Mouse (Mus musculus): Measurements from ENCODE around the gene Sbf2. TPM values are rescaled to one million over a fixed set of nuclear protein-coding genes. Genes with fewer than 3 reads are reported as not detected.
A peak's percentile ranks its signal among the peaks of the same experiment; 100 is the strongest.

Gene Sbf2
- polyA plus RNA-seq, 1 experiment from 2014 or later: 19.3 TPM

GRCm38 (mm10) chr7:110289647-110290046, 325.1 kb downstream of the Sbf2 start:
- H3K36me3 ChIP-seq (ENCODE audit: control insufficient read depth, insufficient read depth): peaks cover 3% of the 10 kb centered on the region; the same call in 1 of the 2 replicates

GRCm38 (mm10) chr7:110288731-110289191, 326.0 kb downstream of the Sbf2 start:
- H3K9ac ChIP-seq (ENCODE audit: low read depth, low read length): no peak overlapping the region
- H3K4me3 ChIP-seq (ENCODE audit: low read depth, low read length): no peak overlapping the region
- no peaks in the 10 kb centered on the region for H3K9me3 ChIP-seq (ENCODE audit: control insufficient read depth)
- TF ChIP-seq CTCF (IDR thresholded peaks at IDR 0.05; ENCODE audit: low read depth): no peak
- peaks cover 3% of the 10 kb centered on the region; the same call in 1 of the 2 replicates for H3K36me3 ChIP-seq (ENCODE audit: control insufficient read depth, insufficient read depth)
- H3K27ac ChIP-seq (ENCODE audit: low read depth, low read length): peak overlapping the region; percentile 35
- H3K4me2 ChIP-seq (replicated peaks; ENCODE audit: low read depth): no peak overlapping the region
- 68% methylated on average over 6 of the region's 6 CpGs for WGBS
- no peaks in the 10 kb centered on the region for H3K27me3 ChIP-seq (replicated peaks; ENCODE audit: control insufficient read depth, insufficient read depth, low read length)
- H3K4me1 ChIP-seq (replicated peaks; ENCODE audit: control insufficient read depth, insufficient read depth, low read length): no peaks in the 10 kb centered on the region
- ATAC-seq: peak; percentile 14; the same call in 1 of the 2 replicates

More at GRCm38 (mm10) chr7:110289647-110290046, 325.1 kb downstream of the Sbf2 start:
- Histone ChIP-seq H3K9ac (ENCODE audit: low read depth, low read length) (no peak overlapping the region), H3K4me1 (replicated peaks; ENCODE audit: control insufficient read depth, insufficient read depth, low read length) (no peaks in the 10 kb centered on the region), H3K4me3 (ENCODE audit: low read depth, low read length) (no peak overlapping the region), H3K27me3 (replicated peaks; ENCODE audit: control insufficient read depth, insufficient read depth, low read length) (no peaks in the 10 kb centered on the region), H3K4me2 (replicated peaks; ENCODE audit: low read depth) (no peak overlapping the region), H3K27ac (ENCODE audit: low read depth, low read length) (no peak overlapping the region), H3K9me3 (ENCODE audit: control insufficient read depth) (no peaks in the 10 kb centered on the region)
- TF ChIP-seq CTCF (IDR thresholded peaks at IDR 0.05; ENCODE audit: low read depth): no peak
- no peak for ATAC-seq
- WGBS: 72% methylated on average over 4 of the region's 4 CpGs

DNA sequence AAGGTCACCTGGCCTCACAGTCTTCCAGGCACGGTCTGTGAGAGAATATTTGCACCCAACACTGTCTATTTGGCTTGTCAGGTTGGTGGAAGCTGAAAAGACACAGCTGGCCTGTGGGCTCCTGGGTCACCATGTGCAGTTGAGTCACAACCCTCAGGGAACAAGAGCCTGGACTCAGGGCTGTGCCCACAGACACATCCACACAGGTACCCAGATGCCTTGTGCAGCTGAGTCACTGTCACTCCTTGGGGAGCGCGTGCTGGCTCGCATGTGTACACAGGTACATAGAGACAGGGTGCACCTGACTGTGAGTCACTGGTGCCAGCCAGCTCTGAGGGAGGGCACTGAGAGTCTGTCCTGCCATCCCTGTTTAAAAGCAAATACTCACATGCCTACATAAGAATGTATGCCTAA, 326.5 kb downstream of the Sbf2 start:
- no peak overlapping the region for H3K4me2 ChIP-seq (replicated peaks; ENCODE audit: low read depth)
- 70% methylated on average over 4 of the region's 4 CpGs for WGBS
- H3K27ac ChIP-seq (ENCODE audit: low read depth, low read length): 0 out of 2 replicates have a peak overlapping the region, but pooled peaks have one; percentile 35
- no peak for TF ChIP-seq CTCF (IDR thresholded peaks at IDR 0.05; ENCODE audit: low read depth)
- H3K9ac ChIP-seq (ENCODE audit: low read depth, low read length): no peak overlapping the region
- peaks cover 3% of the 10 kb centered on the region; the same call in 1 of the 2 replicates for H3K36me3 ChIP-seq (ENCODE audit: control insufficient read depth, insufficient read depth)
- H3K4me1 ChIP-seq (replicated peaks; ENCODE audit: control insufficient read depth, insufficient read depth, low read length): no peaks in the 10 kb centered on the region
- no peaks in the 10 kb centered on the region for H3K9me3 ChIP-seq (ENCODE audit: control insufficient read depth)
- no peak overlapping the region for H3K4me3 ChIP-seq (ENCODE audit: low read depth, low read length)
- no peaks in the 10 kb centered on the region for H3K27me3 ChIP-seq (replicated peaks; ENCODE audit: control insufficient read depth, insufficient read depth, low read length)
- ATAC-seq: peak; percentile 81

GRCm38 (mm10) chr7:110287476-110288071, 327.1 kb downstream of the Sbf2 start:
- H3K27ac ChIP-seq (ENCODE audit: low read depth, low read length): no peak overlapping the region
- H3K4me2 ChIP-seq (replicated peaks; ENCODE audit: low read depth): no peak overlapping the region
- H3K9me3 ChIP-seq (ENCODE audit: control insufficient read depth): no peaks in the 10 kb centered on the region
- H3K27me3 ChIP-seq (replicated peaks; ENCODE audit: control insufficient read depth, insufficient read depth, low read length): no peaks in the 10 kb centered on the region
- no peak overlapping the region for H3K9ac ChIP-seq (ENCODE audit: low read depth, low read length)
- no peak overlapping the region for H3K4me3 ChIP-seq (ENCODE audit: low read depth, low read length)
- 61% methylated on average over 8 of the region's 8 CpGs for WGBS
- ATAC-seq: no peak
- H3K4me1 ChIP-seq (replicated peaks; ENCODE audit: control insufficient read depth, insufficient read depth, low read length): no peaks in the 10 kb centered on the region
- H3K36me3 ChIP-seq (ENCODE audit: control insufficient read depth, insufficient read depth): peaks cover 7% of the 10 kb centered on the region; the same call in 1 of the 2 replicates
- no peak for TF ChIP-seq CTCF (IDR thresholded peaks at IDR 0.05; ENCODE audit: low read depth)

DNA sequence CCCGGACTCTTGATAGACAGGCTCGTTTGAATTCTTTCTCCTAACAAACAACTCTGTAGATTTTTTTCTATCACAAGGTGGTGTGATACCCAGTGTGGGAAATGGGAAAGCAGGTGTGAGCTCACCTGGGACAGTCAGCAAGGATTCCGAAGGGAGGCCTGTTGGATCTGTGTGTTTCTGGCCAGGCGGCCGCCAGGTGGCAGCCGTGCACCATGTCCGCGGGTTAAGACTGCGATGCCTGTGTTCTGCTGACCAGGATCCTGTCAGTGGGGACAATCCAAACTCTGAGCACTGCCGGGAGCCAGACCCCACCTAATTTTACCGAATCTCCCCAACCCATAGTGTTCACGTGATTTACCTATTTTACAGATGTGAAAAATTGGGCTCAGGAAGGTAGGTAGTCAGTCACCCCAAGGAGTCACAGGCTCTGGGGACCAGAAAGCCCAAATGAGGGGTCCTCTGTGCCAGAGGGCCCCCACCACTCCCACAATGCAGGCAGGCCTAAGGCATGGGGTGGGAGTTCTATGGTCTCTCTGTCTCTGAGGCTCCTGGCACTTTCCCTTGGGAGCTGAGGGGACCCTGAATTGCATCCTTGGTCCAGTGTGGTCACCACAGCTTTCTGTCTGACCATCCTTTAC, 327.8 kb downstream of the Sbf2 start:
- no peaks in the 10 kb centered on the region for H3K4me1 ChIP-seq (replicated peaks; ENCODE audit: control insufficient read depth, insufficient read depth, low read length)
- no peaks in the 10 kb centered on the region for H3K9me3 ChIP-seq (ENCODE audit: control insufficient read depth)
- WGBS: 8% methylated on average over 12 of the region's 12 CpGs
- no peak overlapping the region for H3K27ac ChIP-seq (ENCODE audit: low read depth, low read length)
- H3K36me3 ChIP-seq (ENCODE audit: control insufficient read depth, insufficient read depth): peaks cover 12% of the 10 kb centered on the region; the same call in 1 of the 2 replicates
- no peak overlapping the region for H3K4me2 ChIP-seq (replicated peaks; ENCODE audit: low read depth)
- no peak overlapping the region for H3K9ac ChIP-seq (ENCODE audit: low read depth, low read length)
- peak; percentile 70 for ATAC-seq
- peak; percentile 98 for TF ChIP-seq CTCF (IDR thresholded peaks at IDR 0.05; ENCODE audit: low read depth)
- no peaks in the 10 kb centered on the region for H3K27me3 ChIP-seq (replicated peaks; ENCODE audit: control insufficient read depth, insufficient read depth, low read length)
- no peak overlapping the region for H3K4me3 ChIP-seq (ENCODE audit: low read depth, low read length)

DNA sequence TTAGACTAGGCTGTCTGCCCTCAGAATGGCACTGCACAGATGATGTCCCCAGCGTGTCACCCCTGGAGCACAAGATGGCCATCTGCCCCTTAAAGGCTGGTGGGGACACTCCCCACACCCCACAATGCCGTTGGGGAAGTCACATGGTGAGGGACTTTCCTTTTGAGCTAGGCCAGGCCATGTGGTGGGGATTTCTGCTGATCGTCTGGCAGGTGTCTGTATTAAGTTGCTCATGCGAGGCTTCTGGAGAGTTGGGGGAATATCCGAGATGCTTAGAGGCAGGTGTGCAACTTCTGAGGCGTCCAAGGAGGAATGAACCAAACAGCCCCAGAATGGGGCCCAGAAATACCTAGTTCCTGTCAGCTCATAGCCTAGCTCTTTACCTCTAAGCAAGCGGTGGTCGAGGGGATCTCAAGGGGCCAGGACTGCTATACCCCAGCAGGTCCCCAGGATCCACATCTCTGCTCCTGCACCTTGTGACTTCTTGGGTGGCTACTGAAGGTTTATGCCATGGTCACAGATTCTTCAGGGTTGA, 328.5 kb downstream of the Sbf2 start:
- 83% methylated on average over 8 of the region's 8 CpGs for WGBS
- no peaks in the 10 kb centered on the region for H3K4me1 ChIP-seq (replicated peaks; ENCODE audit: control insufficient read depth, insufficient read depth, low read length)
- H3K27ac ChIP-seq (ENCODE audit: low read depth, low read length): no peak overlapping the region
- ATAC-seq: no peak
- H3K9me3 ChIP-seq (ENCODE audit: control insufficient read depth): no peaks in the 10 kb centered on the region
- H3K4me3 ChIP-seq (ENCODE audit: low read depth, low read length): no peak overlapping the region
- H3K27me3 ChIP-seq (replicated peaks; ENCODE audit: control insufficient read depth, insufficient read depth, low read length): no peaks in the 10 kb centered on the region
- TF ChIP-seq CTCF (IDR thresholded peaks at IDR 0.05; ENCODE audit: low read depth): no peak
- H3K36me3 ChIP-seq (ENCODE audit: control insufficient read depth, insufficient read depth): peaks cover 19% of the 10 kb centered on the region
- no peak overlapping the region for H3K4me2 ChIP-seq (replicated peaks; ENCODE audit: low read depth)
- H3K9ac ChIP-seq (ENCODE audit: low read depth, low read length): no peak overlapping the region
